Mouse (Mus musculus): ENCODE results near the gene Wscd1. TPM values are rescaled to one million over a fixed set of nuclear protein-coding genes. Genes with fewer than 3 reads are reported as not detected.

The Wscd1 gene
- not detected for polyA plus RNA-seq (2017; shearing (Covaris generic))

DNA sequence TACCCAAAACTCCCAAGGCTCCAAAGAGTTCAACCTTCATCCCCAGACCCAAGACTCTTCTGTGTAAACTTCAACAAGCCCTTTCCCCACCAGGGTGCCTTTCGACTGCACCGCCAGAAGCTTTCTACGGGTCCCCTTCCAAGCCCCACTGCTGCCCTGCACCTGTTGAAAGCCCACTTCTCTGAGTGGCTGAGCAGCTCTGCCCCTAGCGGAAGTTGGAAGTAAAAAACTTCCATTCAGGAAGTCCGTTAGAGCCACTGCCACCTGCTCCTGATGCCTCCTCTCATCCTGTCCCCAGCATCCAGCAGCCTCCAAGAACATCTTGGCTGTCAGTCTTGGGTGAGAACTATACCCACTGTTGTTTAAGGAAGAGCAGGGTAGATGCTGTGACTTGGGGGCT is at the start of gene Wscd1:
Gene Wscd1 (plus strand): TSS at position 250 of the 400 bp plus-strand sequence.

Measured in effector memory CD4-positive, alpha-beta T cell, adult 7 months (primary cell).